Mouse (Mus musculus) myocyte (in vitro differentiated cells): ENCODE measurements at regions not wholly inside any gene's neighbourhood (a gene's known extent, or its start where the extent isn't known, plus 50 kb on each side); places are given as distances from the start of the nearest gene placed in this dataset.

ENCODE experiments used
- H3K27me3 ChIP-seq: one replicate; pipeline ENCODE4 v1.6.1; 2011; ENCODE audit not compliant: control insufficient read depth, insufficient read depth, insufficient read length
- H3K36me3 ChIP-seq: one replicate; pipeline ENCODE4 v1.6.1; 2011; ENCODE audit not compliant: control insufficient read depth, insufficient read depth
- H3K4me2 ChIP-seq: one replicate; pipeline ENCODE4 v1.6.1; 2011; ENCODE audit warnings: low read depth, control low read depth
- H3K4me3 ChIP-seq: one replicate; pipeline ENCODE4 v1.5.1; 2011; ENCODE audit warnings: mild to moderate bottlenecking, control low read depth, moderate library complexity
- H3K79me2 ChIP-seq: one replicate; pipeline ENCODE4 v1.6.1; 2011; ENCODE audit not compliant: control insufficient read depth, insufficient read depth
- H3ac ChIP-seq: one replicate; pipeline ENCODE4 v1.6.1; 2011; ENCODE audit not compliant: control insufficient read depth, insufficient read length
- CEBPB ChIP-seq: IDR thresholded peaks from 2 replicates; pipeline ENCODE4 v1.6.1; 2011; ENCODE audit warnings: mild to moderate bottlenecking, moderate library complexity; ENCODE audit not compliant: poor library complexity, insufficient read depth, severe bottlenecking
- E2F4 ChIP-seq: IDR thresholded peaks from one replicate; pipeline ENCODE4 v1.6.1; 2011; ENCODE audit warnings: mild to moderate bottlenecking, control low read depth, moderate library complexity; ENCODE audit not compliant: insufficient read depth
- MAX ChIP-seq: IDR thresholded peaks from one replicate; pipeline ENCODE4 v1.6.1; 2011; ENCODE audit warnings: low read depth, mild to moderate bottlenecking, control low read depth
- MYOD1 ChIP-seq, 3 experiments: IDR thresholded peaks; one replicate each; pipeline ENCODE4 v1.6.1; 2011; ENCODE audit warnings: control low read depth in 2 of 3, low read depth in 2 of 3, mild to moderate bottlenecking in 2 of 3, moderate library complexity in 1 of 3; ENCODE audit not compliant: insufficient read length in 2 of 3, control insufficient read depth in 1 of 3
- MYOG ChIP-seq, 3 experiments: IDR thresholded peaks; one replicate each; pipeline ENCODE4 v1.6.1; 2011; ENCODE audit warnings: control low read depth in 2 of 3, low read depth in 2 of 3, mild to moderate bottlenecking in 2 of 3; ENCODE audit not compliant: insufficient read length in 2 of 3, control insufficient read depth in 1 of 3, insufficient read depth in 1 of 3
- POLR2A ChIP-seq: IDR thresholded peaks from one replicate; pipeline ENCODE4 v1.6.1; 2011; ENCODE audit warnings: low read depth, mild to moderate bottlenecking, control low read depth, moderate library complexity; ENCODE audit not compliant: insufficient read length
- POLR2AphosphoS2 ChIP-seq: IDR thresholded peaks from one replicate; pipeline ENCODE4 v1.6.1; 2011; ENCODE audit warnings: low read depth, control low read depth; ENCODE audit not compliant: insufficient read length
- REST ChIP-seq: IDR thresholded peaks from one replicate; pipeline ENCODE4 v1.6.1; 2011; ENCODE audit warnings: mild to moderate bottlenecking, control low read depth, moderate library complexity; ENCODE audit not compliant: insufficient read depth, insufficient read length
- SRF ChIP-seq: IDR thresholded peaks from one replicate; pipeline ENCODE4 v1.6.1; 2011; ENCODE audit warnings: low read depth; ENCODE audit not compliant: control insufficient read depth, insufficient read length
- TCF12 ChIP-seq: IDR thresholded peaks from one replicate; pipeline ENCODE4 v1.6.1; 2011; ENCODE audit warnings: mild to moderate bottlenecking, control low read depth; ENCODE audit not compliant: poor library complexity, insufficient read depth, severe bottlenecking
- TCF3 ChIP-seq: IDR thresholded peaks from one replicate; pipeline ENCODE4 v1.6.1; 2011; ENCODE audit warnings: low read depth, control low read depth; ENCODE audit not compliant: insufficient read length
- USF1 ChIP-seq: IDR thresholded peaks from one replicate; pipeline ENCODE4 v1.6.1; 2011; ENCODE audit warnings: low read depth, mild to moderate bottlenecking, control low read depth, moderate library complexity

DNA sequence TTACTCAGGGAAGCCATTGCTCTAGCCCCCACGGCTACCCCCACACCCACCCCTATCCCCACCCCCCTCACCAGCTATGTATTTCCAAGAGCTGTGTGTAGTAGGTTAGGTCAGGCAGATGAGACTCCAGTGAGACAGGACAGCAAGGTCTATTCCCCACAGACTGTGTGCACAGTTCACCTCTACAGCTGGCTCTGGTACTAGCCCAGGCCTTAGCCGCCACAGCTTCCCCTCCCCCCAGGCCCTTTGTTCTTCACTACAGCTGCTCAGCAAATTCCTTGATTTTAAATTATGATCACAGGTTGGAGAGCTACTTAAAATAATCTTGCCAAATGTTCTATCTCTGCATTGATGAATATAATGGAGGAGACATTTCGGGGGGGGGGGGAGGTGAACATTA is 119.8 kb downstream of the Tomm20 start:
- TF ChIP-seq MYOD1 (IDR thresholded peaks at IDR 0.05; ENCODE audit: control insufficient read depth in 1 of 3, insufficient read length in 2 of 3, low read depth in 2 of 3) (peak in 2 of 3 experiments; percentile 54 to 77), CEBPB (no peak), MYOG (IDR thresholded peaks at IDR 0.05; ENCODE audit: control insufficient read depth in 1 of 3, insufficient read depth in 1 of 3, insufficient read length in 2 of 3, low read depth in 2 of 3) (peak; percentile 7 to 84 (median 54)), SRF (no peak), TCF12 (peak; percentile 46)
- no peaks in the 10 kb centered on the region for H3K36me3 ChIP-seq
- H3K4me3 ChIP-seq = no peak overlapping the region
- H3ac ChIP-seq = no peak overlapping the region
- no peaks in the 10 kb centered on the region for H3K79me2 ChIP-seq
- no peaks in the 10 kb centered on the region for H3K27me3 ChIP-seq
- peak overlapping the region; percentile 62 for H3K4me2 ChIP-seq

- H3ac ChIP-seq = no peak overlapping the region
- H3K27me3 ChIP-seq = no peaks in the 10 kb centered on the region
- H3K36me3 ChIP-seq = no peaks in the 10 kb centered on the region
- no peak overlapping the region for H3K4me3 ChIP-seq
- H3K4me2 ChIP-seq = no peak overlapping the region
- no peak for TF ChIP-seq POLR2AphosphoS2
- TF ChIP-seq MYOG (IDR thresholded peaks at IDR 0.05; ENCODE audit: control insufficient read depth in 1 of 3, insufficient read depth in 1 of 3, insufficient read length in 2 of 3, low read depth in 2 of 3) = peak in 1 of 3 experiments; percentile 63
- peak in 1 of 3 experiments; percentile 56 for TF ChIP-seq MYOD1 (IDR thresholded peaks at IDR 0.05; ENCODE audit: control insufficient read depth in 1 of 3, insufficient read length in 2 of 3, low read depth in 2 of 3)
- no peaks in the 10 kb centered on the region for H3K79me2 ChIP-seq
These were observed 121.0 kb downstream of the Tomm20 start for GRCm38 (mm10) chr8:126824575-126825208.

- Histone ChIP-seq H3K79me2 (no peaks in the 10 kb centered on the region), H3K36me3 (no peaks in the 10 kb centered on the region), H3K4me3 (no peak overlapping the region), H3K27me3 (no peaks in the 10 kb centered on the region), H3ac (no peak overlapping the region), H3K4me2 (no peak overlapping the region)
- TF ChIP-seq REST (no peak), TCF3 (no peak)
These were observed 123.4 kb downstream of the Tomm20 start for GRCm38 (mm10) chr8:126822269-126822668.

DNA sequence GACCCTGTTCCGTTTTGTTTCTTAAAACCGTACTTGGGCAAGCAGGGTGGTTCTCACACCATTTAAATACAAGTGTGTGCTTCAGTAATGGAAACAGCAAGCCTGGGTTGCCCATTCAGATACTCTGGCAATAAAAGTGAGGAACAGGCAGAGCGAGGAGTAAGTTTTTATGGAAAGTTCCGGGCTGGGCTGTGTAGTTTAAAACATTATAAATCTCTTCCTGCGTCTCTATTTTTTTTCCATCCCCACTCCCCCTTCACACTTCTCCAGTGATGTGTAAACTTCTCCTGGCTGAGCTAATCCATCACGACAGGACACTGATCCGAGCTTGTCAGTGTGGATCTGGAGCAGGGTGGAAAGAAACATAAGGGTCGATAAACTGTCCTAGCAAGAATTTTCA is 124.4 kb downstream of the Tomm20 start:
- H3K79me2 ChIP-seq = no peaks in the 10 kb centered on the region
- TF ChIP-seq POLR2AphosphoS2 (no peak), TCF12 (no peak), MYOD1 (IDR thresholded peaks at IDR 0.05; ENCODE audit: control insufficient read depth in 1 of 3, insufficient read length in 2 of 3, low read depth in 2 of 3) (no peak), E2F4 (no peak), REST (no peak), USF1 (no peak), SRF (no peak), MYOG (IDR thresholded peaks at IDR 0.05; ENCODE audit: control insufficient read depth in 1 of 3, insufficient read depth in 1 of 3, insufficient read length in 2 of 3, low read depth in 2 of 3) (no peak), TCF3 (no peak), CEBPB (no peak), MAX (no peak), POLR2A (no peak)
- H3ac ChIP-seq = no peak overlapping the region
- H3K27me3 ChIP-seq = no peaks in the 10 kb centered on the region
- no peak overlapping the region for H3K4me2 ChIP-seq
- no peak overlapping the region for H3K4me3 ChIP-seq
- no peaks in the 10 kb centered on the region for H3K36me3 ChIP-seq

GRCm38 (mm10) chr8:126820502-126820901 is 125.1 kb downstream of the Tomm20 start:
- no peak overlapping the region for H3K4me3 ChIP-seq
- TF ChIP-seq MYOG (IDR thresholded peaks at IDR 0.05; ENCODE audit: control insufficient read depth in 1 of 3, insufficient read depth in 1 of 3, insufficient read length in 2 of 3, low read depth in 2 of 3) = no peak
- TF ChIP-seq POLR2A = no peak
- TF ChIP-seq MYOD1 (IDR thresholded peaks at IDR 0.05; ENCODE audit: control insufficient read depth in 1 of 3, insufficient read length in 2 of 3, low read depth in 2 of 3) = no peak
- no peak for TF ChIP-seq REST
- no peak for TF ChIP-seq POLR2AphosphoS2
- TF ChIP-seq E2F4 = no peak
- TF ChIP-seq TCF12 = no peak
- TF ChIP-seq TCF3 = no peak
- no peak for TF ChIP-seq CEBPB
- no peak for TF ChIP-seq MAX
- TF ChIP-seq USF1 = no peak
- TF ChIP-seq SRF = no peak
- H3K79me2 ChIP-seq = no peaks in the 10 kb centered on the region
- H3ac ChIP-seq = no peak overlapping the region
- H3K27me3 ChIP-seq = no peaks in the 10 kb centered on the region
- no peaks in the 10 kb centered on the region for H3K36me3 ChIP-seq
- no peak overlapping the region for H3K4me2 ChIP-seq
